Mouse (Mus musculus) limb, embryonic 14.5 days (tissue): ENCODE data around the gene Dab1. TPM values are rescaled to one million over a fixed set of nuclear protein-coding genes. Genes with fewer than 3 reads are reported as not detected.
A peak's percentile ranks its signal among the peaks of the same experiment; 100 is the strongest.

Experiments used
- ATAC-seq: fragments of 200-750 bp; cut with Nextera tagmentation; 2 replicates; pipeline ENCODE4 v1.8.0; 2017; ENCODE audit warnings: low read depth, moderate number of reproducible peaks, moderate TSS enrichment; ENCODE audit not compliant: low FRiP score
- DNase-seq: peaks from one replicate; pipeline ENCODE4 v3.0.0-alpha.2; 2015; ENCODE audit warnings: low spot score
- H3K27ac ChIP-seq: fragments of 300-500 bp; sonication (generic); replicated peaks from 2 replicates; pipeline ENCODE4 v1.5.1; 2014; ENCODE audit warnings: low read depth, mild to moderate bottlenecking, low read length, moderate library complexity, mixed read lengths
- H3K27me3 ChIP-seq: fragments of 300-500 bp; sonication (generic); 2 replicates; pipeline ENCODE4 v1.6.1; 2014; ENCODE audit warnings: low read length, mixed read lengths; ENCODE audit not compliant: control insufficient read depth, insufficient read depth
- H3K36me3 ChIP-seq: fragments of 300-500 bp; sonication (generic); 2 replicates; pipeline ENCODE4 v1.6.1; 2014; ENCODE audit warnings: mild to moderate bottlenecking, low read length, moderate library complexity, mixed read lengths; ENCODE audit not compliant: control insufficient read depth, insufficient read depth
- H3K4me1 ChIP-seq: fragments of 300-500 bp; sonication (generic); 2 replicates; pipeline ENCODE4 v1.6.1; 2014; ENCODE audit warnings: antibody characterized with exemption, low read length, mixed read lengths; ENCODE audit not compliant: control insufficient read depth, insufficient read depth
- H3K4me2 ChIP-seq: fragments of 300-500 bp; sonication (generic); replicated peaks from 2 replicates; pipeline ENCODE4 v1.6.1; 2014; ENCODE audit warnings: low read depth, mild to moderate bottlenecking, low read length, moderate library complexity; ENCODE audit not compliant: severe bottlenecking
- H3K4me3 ChIP-seq: fragments of 300-500 bp; sonication (generic); replicated peaks from 2 replicates; pipeline ENCODE4 v1.5.1; 2014; ENCODE audit warnings: low read length
- H3K9ac ChIP-seq: fragments of 300-500 bp; sonication (generic); 2 replicates; pipeline ENCODE4 v1.6.1; 2014; ENCODE audit warnings: mild to moderate bottlenecking, low read depth, low read length, moderate library complexity; ENCODE audit not compliant: severe bottlenecking
- H3K9me3 ChIP-seq: fragments of 300-500 bp; sonication (generic); 2 replicates; pipeline ENCODE4 v1.6.1; 2016; ENCODE audit warnings: low read length; ENCODE audit not compliant: control insufficient read depth
- POLR2A ChIP-seq: fragments of 200-500 bp; IDR thresholded peaks from 2 replicates; pipeline ENCODE4 v1.8.0; 2012; ENCODE audit warnings: inconsistent platforms, mild to moderate bottlenecking, moderate library complexity, borderline replicate concordance; ENCODE audit not compliant: insufficient read depth, insufficient read length; ENCODE audit errors: extremely low read depth
- WGBS: fragments of 180-500 bp; shearing (Covaris S2); extraction: QIAGEN DNeasy Blood & Tissue Kit; methylation state at CpG from one replicate; pipeline ENCODE4 v1.1.7; 2014; 5-methylcytosine and 5-hydroxymethylcytosine counted together
- polyA plus RNA-seq, 2 experiments: library from polyadenylated mRNA; depleted of rRNA in 1 of 2; stranded (reverse) in 1 of 2; unstranded in 1 of 2; fragments of >200 nt; fragmentation: Nextera tagmentation in 1 of 2; extraction: Ambion mirVana in 1 of 2; gene quantifications; 2 replicates each; pipeline versions ENCODE4 v1.2.1 to v1.2.3; 2012 to 2014

Dab1 gene
- polyA plus RNA-seq, 2 experiments = 5.5 to 12.1 TPM

GRCm38 (mm10) chr4:103621586-103621985, 2.4 kb downstream of the Dab1 start:
- WGBS = 20% methylated on average over 5 of the region's 5 CpGs
- no peaks in the 10 kb centered on the region for H3K9me3 ChIP-seq
- TF ChIP-seq POLR2A = no peak
- H3K4me2 ChIP-seq = no peak overlapping the region
- DNase-seq = no peak
- H3K27me3 ChIP-seq = peaks cover 57% of the 10 kb centered on the region
- H3K27ac ChIP-seq = no peak overlapping the region
- H3K36me3 ChIP-seq = no peaks in the 10 kb centered on the region
- H3K4me3 ChIP-seq = no peak overlapping the region
- H3K4me1 ChIP-seq = no peaks in the 10 kb centered on the region
- ATAC-seq = no peak
- no peak overlapping the region for H3K9ac ChIP-seq

GRCm38 (mm10) chr4:103630177-103630576, 11.0 kb downstream of the Dab1 start:
- H3K4me2 ChIP-seq = no peak overlapping the region
- TF ChIP-seq POLR2A = no peak
- H3K9ac ChIP-seq = no peak overlapping the region
- H3K4me3 ChIP-seq = no peak overlapping the region
- H3K9me3 ChIP-seq = no peaks in the 10 kb centered on the region
- WGBS = 73% methylated on average over 4 of the region's 4 CpGs
- H3K36me3 ChIP-seq = no peaks in the 10 kb centered on the region
- ATAC-seq (no peak), DNase-seq (no peak)
- H3K27ac ChIP-seq = no peak overlapping the region
- H3K27me3 ChIP-seq = no peaks in the 10 kb centered on the region
- H3K4me1 ChIP-seq = no peaks in the 10 kb centered on the region

GRCm38 (mm10) chr4:103636168-103636776, 17.1 kb downstream of the Dab1 start:
- no peaks in the 10 kb centered on the region for H3K36me3 ChIP-seq
- no peaks in the 10 kb centered on the region for H3K9me3 ChIP-seq
- no peak for TF ChIP-seq POLR2A
- H3K4me3 ChIP-seq = no peak overlapping the region
- no peak overlapping the region for H3K4me2 ChIP-seq
- no peak overlapping the region for H3K27ac ChIP-seq
- no peak overlapping the region for H3K9ac ChIP-seq
- no peaks in the 10 kb centered on the region for H3K4me1 ChIP-seq
- ATAC-seq (no peak), DNase-seq (no peak)
- no peaks in the 10 kb centered on the region for H3K27me3 ChIP-seq
- WGBS = 61% methylated on average over 5 of the region's 5 CpGs

GRCm38 (mm10) chr4:103648209-103648896, 29.2 kb downstream of the Dab1 start:
- 20% methylated on average over 9 of the region's 9 CpGs for WGBS

DNA sequence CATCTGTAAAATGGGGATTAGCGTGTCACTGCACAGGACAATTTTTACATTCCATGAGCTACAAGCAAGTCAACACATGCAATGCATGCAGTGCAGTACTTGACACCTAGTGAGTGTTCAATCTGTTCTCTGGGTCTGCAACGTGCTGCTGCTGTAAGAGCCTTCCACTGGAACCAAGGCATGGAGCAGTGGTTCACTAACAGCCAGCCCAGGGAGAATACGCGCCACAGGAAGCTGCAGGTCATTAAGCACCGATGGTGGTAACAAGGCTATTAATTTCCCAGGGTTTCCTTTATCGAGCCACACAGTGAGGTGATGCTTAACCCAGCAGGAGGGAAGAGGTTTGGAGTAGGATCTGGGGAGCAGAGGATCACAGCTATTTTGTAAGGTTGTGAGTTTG, 36.6 kb downstream of the Dab1 start:
- no peaks in the 10 kb centered on the region for H3K27me3 ChIP-seq
- no peak for TF ChIP-seq POLR2A
- no peak overlapping the region for H3K4me3 ChIP-seq
- H3K36me3 ChIP-seq = no peaks in the 10 kb centered on the region
- H3K4me1 ChIP-seq = no peaks in the 10 kb centered on the region
- ATAC-seq (no peak), DNase-seq (no peak)
- WGBS = 25% methylated on average over 6 of the region's 6 CpGs
- no peaks in the 10 kb centered on the region for H3K9me3 ChIP-seq
- H3K4me2 ChIP-seq = no peak overlapping the region
- no peak overlapping the region for H3K27ac ChIP-seq
- H3K9ac ChIP-seq = no peak overlapping the region

More at GRCm38 (mm10) chr4:103648209-103648896, 29.2 kb downstream of the Dab1 start:
- Histone ChIP-seq H3K27ac (no peak overlapping the region), H3K9ac (no peak overlapping the region), H3K4me3 (no peak overlapping the region), H3K9me3 (no peaks in the 10 kb centered on the region), H3K27me3 (no peaks in the 10 kb centered on the region), H3K36me3 (no peaks in the 10 kb centered on the region), H3K4me1 (peaks cover 13% of the 10 kb centered on the region), H3K4me2 (no peak overlapping the region)
- DNase-seq (peak; percentile 66), ATAC-seq (peak; percentile 57; the same call in 1 of the 2 replicates)
- TF ChIP-seq POLR2A = no peak
